Mouse (Mus musculus) hindbrain, embryonic 10.5 days (tissue): ENCODE measurements at regions not wholly inside any gene's neighbourhood (a gene's known extent, or its start where the extent isn't known, plus 50 kb on each side); places are given as distances from the start of the nearest gene placed in this dataset.

Source experiments
- DNase-seq: peaks from one replicate; pipeline ENCODE4 v3.0.0-alpha.2; 2017; ENCODE audit warnings: low spot score
- H3K27ac ChIP-seq: fragments of 300-500 bp; sonication (generic); 2 replicates; pipeline ENCODE4 v1.5.1; 2016; ENCODE audit warnings: mild to moderate bottlenecking, moderate library complexity
- H3K27me3 ChIP-seq: fragments of 300-500 bp; sonication (generic); 2 replicates; pipeline ENCODE4 v1.6.1; 2016; ENCODE audit warnings: mild to moderate bottlenecking; ENCODE audit not compliant: poor library complexity, insufficient read depth, severe bottlenecking
- H3K36me3 ChIP-seq: fragments of 300-500 bp; sonication (generic); 2 replicates; pipeline ENCODE4 v1.6.1; 2016; ENCODE audit warnings: mild to moderate bottlenecking, moderate library complexity
- H3K4me1 ChIP-seq: fragments of 300-500 bp; sonication (generic); replicated peaks from 2 replicates; pipeline ENCODE4 v1.6.1; 2016; ENCODE audit warnings: mild to moderate bottlenecking
- H3K4me3 ChIP-seq: fragments of 300-500 bp; sonication (generic); 2 replicates; pipeline ENCODE4 v1.5.1; 2016; ENCODE audit warnings: mild to moderate bottlenecking, moderate library complexity
- H3K9me3 ChIP-seq: fragments of 300-500 bp; sonication (generic); 2 replicates; pipeline ENCODE4 v1.6.1; 2016; ENCODE audit warnings: mild to moderate bottlenecking, moderate library complexity
- WGBS: fragments of 180-500 bp; shearing (Covaris S2); methylation state at CpG from one replicate; pipeline ENCODE4 v1.1.7; 2016; 5-methylcytosine and 5-hydroxymethylcytosine counted together

GRCm38 (mm10) chr10:37270236-37271000 is 131.7 kb upstream of the Marcks start:
- H3K27me3 ChIP-seq, result no peaks in the 10 kb centered on the region
- H3K4me1 ChIP-seq, result no peaks in the 10 kb centered on the region
- H3K4me3 ChIP-seq, result no peak overlapping the region
- H3K27ac ChIP-seq, result no peak overlapping the region; the same call in 1 of the 2 replicates
- no peak for DNase-seq
- WGBS, result 88% methylated on average over 10 of the region's 10 CpGs
- no peaks in the 10 kb centered on the region for H3K9me3 ChIP-seq
- H3K36me3 ChIP-seq, result no peaks in the 10 kb centered on the region

- 72% methylated on average over 1 of the region's 1 CpGs for WGBS
These were observed 128.2 kb upstream of the Marcks start for GRCm38 (mm10) chr10:37266909-37267308.

GRCm38 (mm10) chr10:37260791-37261488 is 122.2 kb upstream of the Marcks start:
- Histone ChIP-seq H3K27me3 (no peaks in the 10 kb centered on the region), H3K9me3 (no peaks in the 10 kb centered on the region), H3K4me1 (no peaks in the 10 kb centered on the region), H3K4me3 (no peak overlapping the region), H3K27ac (no peak overlapping the region), H3K36me3 (no peaks in the 10 kb centered on the region)
- WGBS, result 82% methylated on average over 8 of the region's 8 CpGs
- DNase-seq, result no peak

More at GRCm38 (mm10) chr10:37266909-37267308, 128.2 kb upstream of the Marcks start:
- Histone ChIP-seq H3K27ac (no peak overlapping the region), H3K27me3 (no peaks in the 10 kb centered on the region), H3K4me1 (no peaks in the 10 kb centered on the region), H3K9me3 (no peaks in the 10 kb centered on the region), H3K4me3 (no peak overlapping the region), H3K36me3 (no peaks in the 10 kb centered on the region)
- no peak for DNase-seq

- H3K9me3 ChIP-seq, result no peaks in the 10 kb centered on the region
- WGBS, result 91% methylated on average over 3 of the region's 3 CpGs
These were observed 120.5 kb upstream of the Marcks start for GRCm38 (mm10) chr10:37259186-37259585.

GRCm38 (mm10) chr10:37257544-37257943 is 118.8 kb upstream of the Marcks start:
- no peaks in the 10 kb centered on the region for H3K36me3 ChIP-seq
- no peak overlapping the region for H3K4me3 ChIP-seq
- H3K4me1 ChIP-seq, result no peaks in the 10 kb centered on the region
- DNase-seq, result no peak
- no peaks in the 10 kb centered on the region for H3K27me3 ChIP-seq
- H3K27ac ChIP-seq, result no peak overlapping the region
- H3K9me3 ChIP-seq, result no peaks in the 10 kb centered on the region
- 81% methylated on average over 6 of the region's 6 CpGs for whole genome bisulfite sequencing

More at GRCm38 (mm10) chr10:37259186-37259585, 120.5 kb upstream of the Marcks start:
- Histone ChIP-seq H3K4me1 (no peaks in the 10 kb centered on the region), H3K36me3 (no peaks in the 10 kb centered on the region), H3K4me3 (no peak overlapping the region), H3K27ac (no peak overlapping the region), H3K27me3 (no peaks in the 10 kb centered on the region)
- no peak for DNase-seq

GRCm38 (mm10) chr10:37250934-37251521 is 112.3 kb upstream of the Marcks start:
- DNase-seq, result peak; percentile 19
- H3K4me3 ChIP-seq, result no peak overlapping the region
- peaks cover 16% of the 10 kb centered on the region for H3K4me1 ChIP-seq
- H3K27me3 ChIP-seq, result no peaks in the 10 kb centered on the region
- WGBS, result 60% methylated on average over 6 of the region's 6 CpGs
- no peaks in the 10 kb centered on the region for H3K9me3 ChIP-seq
- H3K36me3 ChIP-seq, result no peaks in the 10 kb centered on the region
- H3K27ac ChIP-seq, result peak overlapping the region; percentile 71

GRCm38 (mm10) chr10:37250157-37250556 is 111.4 kb upstream of the Marcks start:
- Histone ChIP-seq H3K27ac (peak overlapping the region; percentile 46), H3K27me3 (no peaks in the 10 kb centered on the region), H3K4me1 (peaks cover 16% of the 10 kb centered on the region), H3K9me3 (no peaks in the 10 kb centered on the region), H3K4me3 (no peak overlapping the region), H3K36me3 (no peaks in the 10 kb centered on the region)
- WGBS, result 55% methylated on average over 2 of the region's 2 CpGs
- DNase-seq, result no peak

- DNase-seq, result no peak
- peak overlapping the region; percentile 46 for H3K27ac ChIP-seq
- H3K4me1 ChIP-seq, result peaks cover 16% of the 10 kb centered on the region
- H3K4me3 ChIP-seq, result no peak overlapping the region
- H3K27me3 ChIP-seq, result no peaks in the 10 kb centered on the region
- no peaks in the 10 kb centered on the region for H3K9me3 ChIP-seq
- no peaks in the 10 kb centered on the region for H3K36me3 ChIP-seq
- 83% methylated on average over 4 of the region's 4 CpGs for WGBS
These were observed 110.8 kb upstream of the Marcks start for GRCm38 (mm10) chr10:37249511-37249910.

- H3K4me1 ChIP-seq, result peaks cover 16% of the 10 kb centered on the region
- no peak for DNase-seq
- H3K27ac ChIP-seq, result no peak overlapping the region
These were observed 108.4 kb upstream of the Marcks start for GRCm38 (mm10) chr10:37247121-37247520.

GRCm38 (mm10) chr10:37243136-37243535 is 104.4 kb upstream of the Marcks start:
- no peaks in the 10 kb centered on the region for H3K9me3 ChIP-seq
- DNase-seq, result no peak
- no peaks in the 10 kb centered on the region for H3K36me3 ChIP-seq
- no peak overlapping the region for H3K27ac ChIP-seq
- no peaks in the 10 kb centered on the region for H3K4me1 ChIP-seq
- H3K27me3 ChIP-seq, result no peaks in the 10 kb centered on the region
- 86% methylated on average over 2 of the region's 2 CpGs for WGBS
- H3K4me3 ChIP-seq, result no peak overlapping the region

More at GRCm38 (mm10) chr10:37247121-37247520, 108.4 kb upstream of the Marcks start:
- no peaks in the 10 kb centered on the region for H3K36me3 ChIP-seq
- no peak overlapping the region for H3K4me3 ChIP-seq
- no peaks in the 10 kb centered on the region for H3K9me3 ChIP-seq
- H3K27me3 ChIP-seq, result no peaks in the 10 kb centered on the region

- Histone ChIP-seq H3K9me3 (no peaks in the 10 kb centered on the region), H3K36me3 (no peaks in the 10 kb centered on the region), H3K4me3 (no peak overlapping the region), H3K27me3 (no peaks in the 10 kb centered on the region), H3K27ac (peak overlapping the region; percentile 45; the same call in 1 of the 2 replicates), H3K4me1 (no peaks in the 10 kb centered on the region)
- 65% methylated on average over 4 of the region's 4 CpGs for WGBS
- no peak for DNase-seq
These were observed 103.1 kb upstream of the Marcks start for GRCm38 (mm10) chr10:37241821-37242263.

GRCm38 (mm10) chr10:37240634-37241033 is 101.9 kb upstream of the Marcks start:
- Histone ChIP-seq H3K36me3 (no peaks in the 10 kb centered on the region), H3K9me3 (no peaks in the 10 kb centered on the region), H3K27me3 (no peaks in the 10 kb centered on the region), H3K4me1 (no peaks in the 10 kb centered on the region), H3K27ac (no peak overlapping the region), H3K4me3 (no peak overlapping the region)
- 72% methylated on average over 4 of the region's 4 CpGs for WGBS
- DNase-seq, result no peak

GRCm38 (mm10) chr10:37240201-37240600 is 101.5 kb upstream of the Marcks start:
- Histone ChIP-seq H3K4me3 (no peak overlapping the region), H3K27me3 (no peaks in the 10 kb centered on the region)

More at GRCm38 (mm10) chr10:37240201-37240600, 101.5 kb upstream of the Marcks start:
- no peaks in the 10 kb centered on the region for H3K36me3 ChIP-seq
- no peak for DNase-seq
- H3K9me3 ChIP-seq, result no peaks in the 10 kb centered on the region
- no peak overlapping the region for H3K27ac ChIP-seq
- peaks cover 2% of the 10 kb centered on the region; the same call in 1 of the 2 replicates for H3K4me1 ChIP-seq
- 88% methylated on average over 3 of the region's 3 CpGs for WGBS
